Mouse (Mus musculus) left cerebral cortex, adult 2 months (tissue): ENCODE results near the gene Izumo1r. TPM values are rescaled to one million over a fixed set of nuclear protein-coding genes. Genes with fewer than 3 reads are reported as not detected.

Experiments used
- DNase-seq, 2 experiments: peaks; one replicate each; pipeline ENCODE4 v3.0.0; 2021 to 2022; ENCODE audit warnings: low spot score in 2 of 2, mixed read lengths in 1 of 2; ENCODE audit errors: extremely low spot score in 1 of 2
- H3K27ac ChIP-seq: fragments of 200-600 bp; 2 replicates; pipeline ENCODE4 v1.8.1; 2022
- H3K4me3 ChIP-seq: fragments of 200-600 bp; 2 replicates; pipeline ENCODE4 v1.8.1; 2022
- CTCF ChIP-seq: fragments of 200-600 bp; IDR thresholded peaks from 2 replicates; pipeline ENCODE4 v1.8.1; 2022; ENCODE audit warnings: antibody characterized with exemption, mild to moderate bottlenecking, moderate library complexity
- intact Hi-C: fragments of 180-260 bp; cut with DNase I; formaldehyde crosslinking; loops from one replicate; pipeline ENCODE4 v1.15.1; 2025
- total RNA-seq, 2 experiments: library from RNA; stranded (reverse); gene quantifications; 2 replicates each; pipeline ENCODE4 v1.2.3; 2021

The Izumo1r gene
- total RNA-seq, 2 experiments from 2014 or later = not detected

DNA sequence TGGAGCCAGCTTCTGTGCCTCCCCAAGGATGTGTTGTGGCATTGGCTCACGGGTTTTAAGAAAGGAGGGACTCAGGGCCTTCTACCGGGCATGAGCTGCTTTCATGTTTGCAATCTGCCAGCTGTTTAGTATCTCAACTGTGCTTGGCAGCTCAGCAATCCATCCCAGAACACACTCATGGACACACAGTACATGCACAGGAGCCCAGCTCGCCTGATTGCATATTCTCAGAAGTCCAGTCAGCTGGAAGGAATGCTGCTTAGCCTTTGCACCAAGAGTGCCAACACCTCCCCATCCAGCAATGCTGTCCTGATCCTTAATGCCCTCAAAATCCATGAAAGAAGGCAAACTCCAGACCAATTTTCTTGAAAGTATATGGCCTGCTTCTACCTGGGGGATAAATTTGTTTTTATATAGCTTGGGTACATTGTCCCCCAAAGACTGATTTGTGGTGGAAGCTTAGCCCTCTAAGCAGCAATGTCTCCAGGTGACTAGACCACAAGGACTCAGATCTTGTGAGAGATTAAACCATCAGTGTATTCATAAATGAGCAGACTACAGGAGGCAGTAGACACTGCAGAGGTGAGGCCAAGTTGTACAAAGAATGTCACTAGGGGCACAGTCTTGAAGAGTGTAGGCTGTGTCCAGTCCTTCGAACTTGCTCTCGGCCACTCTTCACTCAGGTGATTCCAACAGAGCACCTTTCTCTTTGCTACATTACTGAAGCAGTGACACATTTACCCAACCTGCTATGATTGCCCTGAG is 27.8 kb downstream of the Izumo1r start:
- intact Hi-C loops = no loop called here
- Histone ChIP-seq H3K4me3 (no peak overlapping the region), H3K27ac (no peak overlapping the region)
- TF ChIP-seq CTCF = no peak
- no peak for DNase-seq

- no peak for DNase-seq
- no peak for TF ChIP-seq CTCF
- H3K4me3 ChIP-seq = no peak overlapping the region
- no peak overlapping the region for H3K27ac ChIP-seq
- intact Hi-C loops = no loop called here
Observed at GRCm38 (mm10) chr9:14872181-14872930, 31.4 kb downstream of the Izumo1r start.

GRCm38 (mm10) chr9:14871536-14871935 is 32.2 kb downstream of the Izumo1r start:
- no peak overlapping the region for H3K4me3 ChIP-seq
- TF ChIP-seq CTCF = no peak
- no peak for DNase-seq
- intact Hi-C loops = no loop called here
- H3K27ac ChIP-seq = no peak overlapping the region

DNA sequence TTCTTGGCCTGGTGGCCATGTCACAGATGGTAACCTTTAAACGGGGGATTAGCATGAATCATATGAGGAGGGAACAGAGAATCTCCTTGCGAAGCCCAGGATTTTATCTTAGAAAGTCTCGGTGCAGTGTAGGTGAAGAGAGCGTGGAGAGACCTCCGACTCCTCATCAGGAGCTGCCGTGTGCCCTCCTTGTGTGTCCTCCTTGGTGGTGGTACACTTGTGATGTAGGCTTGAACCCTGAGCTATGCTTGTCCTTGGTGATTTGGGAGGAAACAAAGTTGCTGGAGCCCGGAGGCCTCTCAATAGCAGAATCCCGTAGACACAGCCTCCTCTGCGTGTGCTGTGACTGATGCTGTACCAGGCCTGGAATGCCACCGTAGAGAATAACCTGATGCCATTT is 32.9 kb downstream of the Izumo1r start:
- DNase-seq = no peak
- TF ChIP-seq CTCF = no peak

DNA sequence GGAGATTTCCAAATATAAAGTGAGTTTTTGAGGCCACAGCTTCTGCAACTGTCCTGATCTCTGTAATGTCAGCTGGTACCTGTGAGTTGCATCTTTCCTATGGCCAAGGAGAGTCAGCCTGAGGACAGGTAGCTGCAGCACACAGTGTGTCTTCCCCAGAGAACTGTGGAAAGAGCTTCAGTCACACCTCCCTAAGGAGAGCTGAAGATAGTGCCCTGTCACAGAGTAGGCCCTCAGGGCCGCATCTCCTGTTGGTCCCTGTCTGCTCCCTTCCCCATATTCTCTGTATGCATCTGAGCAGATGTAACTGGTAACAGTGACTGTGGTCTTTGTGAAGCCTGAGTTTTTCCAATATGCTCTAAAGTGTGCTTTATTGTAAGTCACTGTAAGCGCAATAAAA is 33.4 kb downstream of the Izumo1r start:
- H3K4me3 ChIP-seq = no peak overlapping the region
- no peak for DNase-seq
- intact Hi-C loops = no loop called here
- H3K27ac ChIP-seq = no peak overlapping the region
- no peak for TF ChIP-seq CTCF

More for the DNA sequence above, 32.9 kb downstream of the Izumo1r start:
- Histone ChIP-seq H3K4me3 (no peak overlapping the region), H3K27ac (no peak overlapping the region)
- intact Hi-C loops = no loop called here

DNA sequence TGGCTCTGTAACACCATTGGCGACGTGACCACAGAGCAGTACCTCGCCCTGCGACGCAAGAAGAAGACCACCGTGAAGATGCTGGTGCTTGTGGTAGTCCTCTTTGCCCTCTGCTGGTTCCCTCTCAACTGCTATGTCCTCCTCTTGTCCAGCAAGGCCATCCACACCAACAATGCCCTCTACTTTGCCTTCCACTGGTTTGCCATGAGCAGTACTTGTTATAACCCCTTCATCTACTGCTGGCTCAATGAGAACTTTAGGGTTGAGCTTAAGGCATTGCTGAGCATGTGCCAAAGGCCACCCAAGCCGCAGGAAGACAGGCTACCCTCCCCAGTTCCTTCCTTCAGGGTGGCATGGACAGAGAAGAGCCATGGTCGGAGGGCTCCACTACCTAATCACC is 35.4 kb downstream of the Izumo1r start:
- Histone ChIP-seq H3K4me3 (no peak overlapping the region), H3K27ac (no peak overlapping the region)
- intact Hi-C loops = loop anchor here (5.0 kb wide), 1 partner anchor 129 kb away; no protein-coding TSS in a partner anchor
- DNase-seq = no peak
- no peak for TF ChIP-seq CTCF

DNA sequence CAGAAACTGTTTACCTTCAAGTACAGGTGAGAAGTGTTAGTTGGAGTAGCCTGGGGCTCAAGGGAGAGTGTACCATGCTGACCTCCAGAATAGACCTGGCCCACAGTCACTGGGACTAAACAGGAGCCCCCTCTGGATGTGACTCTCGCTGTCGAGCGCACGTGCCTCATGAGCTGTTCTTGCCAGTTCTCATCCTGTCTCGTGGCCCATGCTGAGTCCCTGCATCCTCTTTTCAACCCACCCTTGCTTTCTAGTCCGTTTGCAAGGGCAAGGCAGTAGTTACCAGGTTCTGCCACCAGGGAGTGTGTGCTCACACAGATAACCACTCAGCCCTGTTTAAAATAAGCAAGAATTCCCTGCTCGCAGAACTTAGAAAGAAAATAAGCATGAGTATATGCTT is 36.8 kb downstream of the Izumo1r start:
- TF ChIP-seq CTCF = peak; percentile 80
- no peak overlapping the region for H3K4me3 ChIP-seq
- DNase-seq = peak; percentile 48 to 54
- no peak overlapping the region for H3K27ac ChIP-seq
- intact Hi-C loops = loop anchor here (1.0 to 5.0 kb wide), 2 partner anchors 130 to 148 kb away; no protein-coding TSS in a partner anchor

- DNase-seq = no peak
- no peak overlapping the region for H3K27ac ChIP-seq
- no peak for TF ChIP-seq CTCF
- no peak overlapping the region for H3K4me3 ChIP-seq
- intact Hi-C loops = loop anchor here (5.0 kb wide), 1 partner anchor 133 kb away; no protein-coding TSS in a partner anchor
Observed at GRCm38 (mm10) chr9:14864726-14865125, 39.0 kb downstream of the Izumo1r start.

- no peak overlapping the region for H3K27ac ChIP-seq
- DNase-seq = no peak
- intact Hi-C loops = no loop called here
- H3K4me3 ChIP-seq = no peak overlapping the region
- no peak for TF ChIP-seq CTCF
Observed at GRCm38 (mm10) chr9:14863126-14863525, 40.6 kb downstream of the Izumo1r start.

- peak; percentile 73 to 75 for DNase-seq
- Histone ChIP-seq H3K27ac (peak within 1 kb of the TSS; percentile 82), H3K4me3 (peak within 1 kb of the TSS; percentile 61)
- no peak for TF ChIP-seq CTCF
- intact Hi-C loops = loop anchor here (2.0 kb wide), 1 partner anchor 75 kb away; the partner anchor contains the start of genes Ankrd49 and Mre11a
Observed at GRCm38 (mm10) chr9:14859868-14860639, 43.7 kb downstream of the Izumo1r start, which contains the start of gene Gpr83. Gpr83 (plus strand) TSS chr9:14860210.

DNA sequence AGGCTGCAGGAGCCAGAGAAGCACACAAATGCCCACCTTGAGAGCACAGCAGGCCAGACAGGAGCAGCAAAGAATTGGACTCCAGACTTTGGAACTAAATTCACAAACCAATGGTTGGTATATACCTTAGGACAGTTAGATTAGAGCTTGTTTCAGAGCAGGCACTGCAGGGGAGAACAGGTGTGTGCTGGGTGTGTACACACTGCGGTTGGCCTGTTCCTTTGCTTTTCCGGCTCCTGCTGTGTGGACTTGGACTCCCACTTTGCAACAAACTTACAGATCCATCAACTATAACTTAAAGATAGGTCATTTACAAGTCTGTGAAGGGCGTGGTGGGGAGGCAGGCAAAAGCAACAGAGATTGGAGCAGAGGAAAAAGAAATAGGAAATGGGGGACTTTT is 45.0 kb downstream of the Izumo1r start:
- intact Hi-C loops = no loop called here
- DNase-seq = no peak
- Histone ChIP-seq H3K27ac (no peak overlapping the region), H3K4me3 (no peak overlapping the region)
- TF ChIP-seq CTCF = no peak
